Mouse (Mus musculus): Measurements from ENCODE around the gene Gmcl1. TPM values are rescaled to one million over a fixed set of nuclear protein-coding genes. Genes with fewer than 3 reads are reported as not detected.

Gene Gmcl1
- total and polyA plus RNA-seq, 3 experiments: 15.9 to 67.0 (median 21.5) TPM

GRCm38 (mm10) chr6:86670873-86671272 is 62.3 kb downstream of the Gmcl1 start:
- peaks cover 7 to 12% of the 10 kb centered on the region in 2 experiments for H3K4me1 ChIP-seq (ENCODE audit: control insufficient read depth in 1 of 2, insufficient read depth in 2 of 2, low read length in 2 of 2)
- peaks cover 2 to 9% of the 10 kb centered on the region in 2 experiments; a peak in 3 of 4 replicates for H3K36me3 ChIP-seq (ENCODE audit: control insufficient read depth in 1 of 2, insufficient read depth in 2 of 2, low read length in 2 of 2)
- TF ChIP-seq NELFE (IDR thresholded peaks at IDR 0.05; ENCODE audit: low read depth, low read length) (no peak), MXI1 (IDR thresholded peaks at IDR 0.05; ENCODE audit: low read depth, low read length) (0 out of 2 replicates have a peak, but pooled peaks have one; percentile 16), ZNF384 (IDR thresholded peaks at IDR 0.05; ENCODE audit: low read depth, low read length) (0 out of 2 replicates have a peak, but pooled peaks have one; percentile 47), MEF2A (IDR thresholded peaks at IDR 0.05; ENCODE audit: extremely low read depth, insufficient replicate concordance, low read depth, low read length, poor library complexity, severe bottlenecking) (no peak), ELF1 (IDR thresholded peaks at IDR 0.05; ENCODE audit: low read depth, low read length) (no peak), POLR2A (IDR thresholded peaks at IDR 0.05; ENCODE audit: control insufficient read depth in 1 of 2, insufficient read depth in 1 of 2, low read depth in 1 of 2, low read length in 2 of 2, poor library complexity in 1 of 2) (no peak), HCFC1 (IDR thresholded peaks at IDR 0.05; ENCODE audit: low read depth, low read length) (no peak; the same call in 1 of the 2 replicates), CHD2 (IDR thresholded peaks at IDR 0.05; ENCODE audit: low read length) (no peak), TBP (IDR thresholded peaks at IDR 0.05; ENCODE audit: low read depth, low read length) (0 out of 2 replicates have a peak, but pooled peaks have one; percentile 23), SMC3 (IDR thresholded peaks at IDR 0.05; ENCODE audit: low read depth, low read length) (peak; percentile 95), CTCF (IDR thresholded peaks at IDR 0.05 in 2 of 3, conservative IDR thresholded peaks at IDR 0.05 in 1 of 3; ENCODE audit: control insufficient read depth in 1 of 3, insufficient read depth in 1 of 3, low read depth in 2 of 3, low read length in 3 of 3, poor library complexity in 1 of 3, severe bottlenecking in 1 of 3) (peak in 2 of 3 experiments; percentile 60 to 97), ZMIZ1 (IDR thresholded peaks at IDR 0.05; ENCODE audit: low read depth, low read length) (no peak), SIN3A (IDR thresholded peaks at IDR 0.05; ENCODE audit: low read length) (peak; percentile 81), RCOR1 (IDR thresholded peaks at IDR 0.05; ENCODE audit: low read depth, low read length) (no peak), MAX (IDR thresholded peaks at IDR 0.05; ENCODE audit: low read length) (no peak), TAL1 (IDR thresholded peaks at IDR 0.05; ENCODE audit: low read length) (no peak), MYC (IDR thresholded peaks at IDR 0.05; ENCODE audit: low read depth, low read length) (no peak), E2F4 (IDR thresholded peaks at IDR 0.05; ENCODE audit: borderline replicate concordance, low read depth, low read length) (no peak), EP300 (IDR thresholded peaks at IDR 0.05; ENCODE audit: low read depth in 1 of 2, low read length in 2 of 2) (no peak), ZKSCAN1 (IDR thresholded peaks at IDR 0.05; ENCODE audit: low read depth, low read length) (no peak), BHLHE40 (IDR thresholded peaks at IDR 0.05; ENCODE audit: borderline replicate concordance, low read depth, low read length) (peak; percentile 41; the same call in 1 of the 2 replicates), USF2 (IDR thresholded peaks at IDR 0.05; ENCODE audit: borderline replicate concordance in 1 of 2, insufficient read depth in 1 of 2, low read depth in 1 of 2, low read length in 2 of 2) (no peak), USF1 (IDR thresholded peaks at IDR 0.05; ENCODE audit: low read depth, low read length) (no peak), RAD21 (IDR thresholded peaks at IDR 0.05; ENCODE audit: low read depth, low read length) (peak; percentile 96), GABPA (IDR thresholded peaks at IDR 0.05; ENCODE audit: low read depth, low read length) (no peak), MAFK (IDR thresholded peaks at IDR 0.05; ENCODE audit: borderline replicate concordance, low read depth, low read length) (no peak), MAZ (IDR thresholded peaks at IDR 0.05; ENCODE audit: low read depth, low read length) (no peak), KAT2A (conservative IDR thresholded peaks at IDR 0.05; ENCODE audit: low read depth, low read length) (0 out of 2 replicates have a peak, but pooled peaks have one; percentile 5), ZC3H11A (IDR thresholded peaks at IDR 0.05; ENCODE audit: low read depth, low read length) (peak; percentile 93), GATA1 (IDR thresholded peaks at IDR 0.05; ENCODE audit: low read depth, low read length) (no peak), POLR2AphosphoS5 (IDR thresholded peaks at IDR 0.05; ENCODE audit: borderline replicate concordance, low read depth, low read length) (no peak)

More at GRCm38 (mm10) chr6:86670873-86671272, 62.3 kb downstream of the Gmcl1 start:
- H3K9me3 ChIP-seq (replicated peaks; ENCODE audit: insufficient read depth, low read length): no peaks in the 10 kb centered on the region
- no peak overlapping the region for H3K9ac ChIP-seq (ENCODE audit: control insufficient read depth, low read depth, low read length, poor library complexity, severe bottlenecking)
- DNase-seq (ENCODE audit: low read depth, low spot score): peak; percentile 90
- H3K4me3 ChIP-seq (ENCODE audit: control insufficient read depth in 1 of 2, insufficient read depth in 1 of 2, low read depth in 2 of 2, low read length in 2 of 2): no peak overlapping the region
- no peak overlapping the region for H3K27ac ChIP-seq (ENCODE audit: control insufficient read depth, low read depth, low read length)
- peaks cover 3% of the 10 kb centered on the region for H3K79me2 ChIP-seq (ENCODE audit: control insufficient read depth, insufficient read depth, low read length, poor library complexity)
- no peaks in the 10 kb centered on the region for H3K27me3 ChIP-seq (ENCODE audit: control insufficient read depth in 1 of 2, insufficient read depth in 2 of 2, low read length in 2 of 2)

Data from MEL (cell line).